Mouse (Mus musculus) CH12.LX (cell line): Measurements from ENCODE around the gene Fcgr2b. TPM values are rescaled to one million over a fixed set of nuclear protein-coding genes. Genes with fewer than 3 reads are reported as not detected.
"Not testable (repeated sequence)": the region's sequence is repeated elsewhere in the genome, so short reads cannot be mapped to it uniquely, and the experiment has no call there.

Experiments
- DNase-seq: peaks from one replicate; pipeline ENCODE4 v3.0.0-alpha.2; 2013; ENCODE audit errors: extremely low read depth
- H3K27ac ChIP-seq: 2 replicates; pipeline ENCODE4 v1.5.1; 2012; ENCODE audit warnings: low read depth, mild to moderate bottlenecking, control low read depth, moderate library complexity; ENCODE audit not compliant: insufficient read depth
- H3K27me3 ChIP-seq: replicated peaks from 2 replicates; pipeline ENCODE3; 2012; ENCODE audit warnings: inconsistent platforms
- H3K36me3 ChIP-seq, 2 experiments: replicated peaks in 1 of 2; 2 replicates each; pipeline versions ENCODE3 to v1.6.1; 2012; ENCODE audit warnings: inconsistent platforms in 1 of 2, low read length in 1 of 2, mild to moderate bottlenecking in 1 of 2, mixed read lengths in 1 of 2, moderate library complexity in 1 of 2; ENCODE audit not compliant: control insufficient read depth in 1 of 2, insufficient read depth in 1 of 2
- H3K4me1 ChIP-seq, 2 experiments: 2 replicates each; pipeline ENCODE4 v1.6.1; 2012; ENCODE audit warnings: inconsistent platforms in 1 of 2, moderate library complexity in 1 of 2; ENCODE audit not compliant: insufficient read depth in 2 of 2, control insufficient read depth in 1 of 2
- H3K4me2 ChIP-seq: 2 replicates; pipeline ENCODE4 v1.6.1; 2012; ENCODE audit warnings: low read depth, mild to moderate bottlenecking, control low read depth; ENCODE audit not compliant: poor library complexity, insufficient read depth, severe bottlenecking
- H3K4me3 ChIP-seq, 3 experiments: fragments of 150-350 bp in 1 of 3; sonication (generic) in 1 of 3; replicated peaks in 1 of 3; 2 replicates each; pipeline versions ENCODE3 to v1.5.1; 2011 to 2012; ENCODE audit warnings: low read depth in 2 of 3, low read length in 2 of 3, mild to moderate bottlenecking in 2 of 3, moderate library complexity in 2 of 3, control low read depth in 1 of 3, improper control_type of control experiment in 1 of 3, inconsistent platforms in 1 of 3, mixed read lengths in 1 of 3; ENCODE audit not compliant: poor library complexity in 1 of 3
- H3K79me2 ChIP-seq: replicated peaks from 2 replicates; pipeline ENCODE4 v1.6.1; 2012; ENCODE audit warnings: mild to moderate bottlenecking, moderate library complexity; ENCODE audit not compliant: control insufficient read depth, poor library complexity, insufficient read depth, severe bottlenecking; ENCODE audit errors: extremely low read depth
- H3K9ac ChIP-seq: 2 replicates; pipeline ENCODE4 v1.6.1; 2012; ENCODE audit warnings: low read depth, mild to moderate bottlenecking, control low read depth, moderate library complexity; ENCODE audit not compliant: insufficient read depth
- H3K9me3 ChIP-seq: replicated peaks from 2 replicates; pipeline ENCODE3; 2012; ENCODE audit warnings: low read length, inconsistent platforms, mixed read lengths
- CHD2 ChIP-seq: IDR thresholded peaks from 2 replicates; pipeline ENCODE4 v1.6.1; 2011; ENCODE audit warnings: low read length, improper control_type of control experiment
- EP300 ChIP-seq: IDR thresholded peaks from 2 replicates; pipeline ENCODE4 v1.6.1; 2011; ENCODE audit warnings: low read length, improper control_type of control experiment
- GABPA ChIP-seq: IDR thresholded peaks from 2 replicates; pipeline ENCODE4 v1.6.1; 2012; ENCODE audit warnings: low read depth, low read length, improper control_type of control experiment, inconsistent platforms; ENCODE audit not compliant: insufficient replicate concordance
- IRF4 ChIP-seq: IDR thresholded peaks from 2 replicates; pipeline ENCODE4 v1.6.1; 2014; ENCODE audit warnings: low read depth, mild to moderate bottlenecking, inconsistent platforms, low read length, improper control_type of control experiment
- JUN ChIP-seq: IDR thresholded peaks from 2 replicates; pipeline ENCODE4 v1.6.1; 2011; ENCODE audit warnings: low read depth, mild to moderate bottlenecking, low read length, improper control_type of control experiment, moderate library complexity; ENCODE audit not compliant: insufficient read depth
- JUND ChIP-seq: conservative IDR thresholded peaks from 2 replicates; pipeline ENCODE4 v1.6.1; 2011; ENCODE audit warnings: low read depth, low read length, improper control_type of control experiment
- MAFK ChIP-seq: IDR thresholded peaks from 2 replicates; pipeline ENCODE4 v1.6.1; 2011; ENCODE audit warnings: low read length, improper control_type of control experiment; ENCODE audit not compliant: insufficient replicate concordance
- MEF2A ChIP-seq: IDR thresholded peaks from 2 replicates; pipeline ENCODE4 v1.6.1; 2014; ENCODE audit warnings: low read depth, mild to moderate bottlenecking, inconsistent platforms, low read length, improper control_type of control experiment, borderline replicate concordance
- POLR2A ChIP-seq: IDR thresholded peaks from 2 replicates; pipeline ENCODE4 v1.6.1; 2011; ENCODE audit warnings: low read depth, mild to moderate bottlenecking, improper control_type of control experiment, low read length
- POLR2AphosphoS2 ChIP-seq: IDR thresholded peaks from 2 replicates; pipeline ENCODE4 v1.6.1; 2011; ENCODE audit warnings: low read depth, low read length, improper control_type of control experiment
- RCOR1 ChIP-seq: conservative IDR thresholded peaks from 2 replicates; pipeline ENCODE4 v1.6.1; 2012; ENCODE audit warnings: low read depth, mild to moderate bottlenecking, inconsistent platforms, low read length, improper control_type of control experiment
- SMC3 ChIP-seq: IDR thresholded peaks from 2 replicates; pipeline ENCODE4 v1.6.1; 2011; ENCODE audit warnings: low read depth, low read length, improper control_type of control experiment
- TCF12 ChIP-seq: IDR thresholded peaks from 2 replicates; pipeline ENCODE4 v1.6.1; 2014; ENCODE audit warnings: low read depth, mild to moderate bottlenecking, inconsistent platforms, low read length, improper control_type of control experiment
- ZMIZ1 ChIP-seq: IDR thresholded peaks from 2 replicates; pipeline ENCODE4 v1.6.1; 2012; ENCODE audit warnings: low read depth, mild to moderate bottlenecking, inconsistent platforms, low read length, improper control_type of control experiment
- dilution Hi-C: fragments of 300-500 bp; cut with MboI; formaldehyde crosslinking; loops from 2 replicates; pipeline ENCODE4 v1.14.3; 2020; ENCODE audit warnings: low sequenced_read_pairs; ENCODE audit not compliant: extremely low pct_unique_long_range_greater_than_20kb, extremely low pct_ligation_motif_present
- in situ Hi-C: fragments of 300-500 bp; cut with MboI; formaldehyde crosslinking; loops from 3 replicates; pipeline ENCODE4 v1.14.3; 2019; ENCODE audit warnings: low sequenced_read_pairs, low pct_ligation_motif_present, low pct_unique_long_range_greater_than_20kb, mixed read lengths
- polyA plus RNA-seq: library from polyadenylated mRNA; unstranded; fragments of >175 nt; gene quantifications from 2 replicates; pipeline ENCODE4 v1.2.1, GENCODE M21; 2012; ENCODE audit warnings: low read depth; ENCODE audit not compliant: insufficient read length
- total RNA-seq, 2 experiments: library from RNA; depleted of rRNA; stranded (reverse); fragments of 300-350 nt in 1 of 2; fragments of >200 nt in 1 of 2; gene quantifications; 2 replicates each; pipeline ENCODE4 v1.2.3; 2012 to 2014

The Fcgr2b gene
- total and polyA plus RNA-seq, 3 experiments, result 20.2 to 44.3 (median 29.5) TPM

- H3K79me2 ChIP-seq, H3K4me2 ChIP-seq, H3K4me1 ChIP-seq, dilution Hi-C loops, H3K27me3 ChIP-seq, H3K36me3 ChIP-seq, in situ Hi-C loops, DNase-seq: not testable (repeated sequence)
- Histone ChIP-seq H3K9ac (peak overlapping the region; percentile 73; the same call in 1 of the 2 replicates), H3K9me3 (peaks cover 17% of the 10 kb centered on the region), H3K27ac (peak overlapping the region; percentile 91), H3K4me3 (peak overlapping the region in 2 of 3 experiments; percentile 64 to 81)
- peak; percentile 60 for TF ChIP-seq ZMIZ1
- 0 out of 2 replicates have a peak, but pooled peaks have one; percentile 9 for TF ChIP-seq CHD2
- peak; percentile 59 for TF ChIP-seq POLR2A
Observed at GRCm38 (mm10) chr1:170944908-170945307, 31.4 kb downstream of the Fcgr2b start.

DNA sequence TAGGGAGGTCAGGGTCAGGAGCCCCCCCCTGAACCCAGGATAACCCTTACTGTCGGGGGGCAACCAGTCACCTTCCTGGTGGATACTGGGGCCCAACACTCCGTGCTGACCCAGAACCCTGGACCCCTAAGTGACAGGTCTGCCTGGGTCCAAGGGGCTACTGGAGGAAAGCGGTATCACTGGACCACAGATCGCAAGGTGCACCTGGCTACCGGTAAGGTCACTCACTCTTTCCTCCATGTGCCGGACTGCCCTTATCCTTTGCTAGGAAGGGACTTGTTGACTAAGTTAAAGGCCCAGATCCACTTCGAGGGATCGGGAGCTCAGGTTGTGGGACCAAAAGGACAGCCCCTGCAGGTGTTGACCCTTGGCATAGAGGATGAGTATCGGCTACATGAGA lies 32.2 kb downstream of the Fcgr2b start:
- peak; percentile 66 for TF ChIP-seq RCOR1
- TF ChIP-seq TCF12, result 0 out of 2 replicates have a peak, but pooled peaks have one; percentile 25
- TF ChIP-seq ZMIZ1, result peak; percentile 67
- peak; percentile 91; the same call in 1 of the 2 replicates for TF ChIP-seq POLR2AphosphoS2
- 0 out of 2 replicates have a peak, but pooled peaks have one; percentile 28 for TF ChIP-seq MEF2A
- peak; percentile 60 for TF ChIP-seq POLR2A
- H3K36me3 ChIP-seq, H3K4me1 ChIP-seq, in situ Hi-C loops, H3K4me2 ChIP-seq, H3K79me2 ChIP-seq, dilution Hi-C loops, H3K27me3 ChIP-seq: not testable (repeated sequence)
- Histone ChIP-seq H3K4me3 (peak overlapping the region; percentile 53 to 81 (median 65)), H3K27ac (peak overlapping the region; percentile 91), H3K9me3 (peaks cover 20% of the 10 kb centered on the region), H3K9ac (peak overlapping the region; percentile 64)
- peak; percentile 40 for DNase-seq

- H3K27ac ChIP-seq, result no peak overlapping the region
- H3K4me3 ChIP-seq, result peak overlapping the region in 1 of 3 experiments; percentile 22
- H3K79me2 ChIP-seq, result no peaks in the 10 kb centered on the region
- H3K36me3 ChIP-seq, result peaks cover 3 to 4% of the 10 kb centered on the region in 2 experiments
- H3K9me3 ChIP-seq, result peaks cover 25% of the 10 kb centered on the region
- peaks cover 2 to 11% of the 10 kb centered on the region in 2 experiments; a peak in 3 of 4 replicates for H3K4me1 ChIP-seq
- no peak overlapping the region for H3K4me2 ChIP-seq
- in situ Hi-C loops, result no loop called here
- H3K27me3 ChIP-seq, result no peaks in the 10 kb centered on the region
- dilution Hi-C loops, result no loop called here
- DNase-seq, result peak; percentile 48
- TF ChIP-seq JUN (no peak), SMC3 (no peak), JUND (no peak), GABPA (no peak), EP300 (peak; percentile 56), IRF4 (peak; percentile 49; the same call in 1 of the 2 replicates), MAFK (no peak), ZMIZ1 (no peak)
- TF ChIP-seq, all 38 proteins: peak for 2
- H3K9ac ChIP-seq, result no peak overlapping the region
Observed at GRCm38 (mm10) chr1:170939255-170939654, 37.1 kb downstream of the Fcgr2b start.
